Mouse (Mus musculus) forebrain, postnatal 0 days (tissue): ENCODE data around the gene St13. TPM values are rescaled to one million over a fixed set of nuclear protein-coding genes. Genes with fewer than 3 reads are reported as not detected.

Experiments
- ATAC-seq: fragments of 200-750 bp; cut with Nextera tagmentation; 2 replicates; pipeline ENCODE4 v1.8.0; 2017; ENCODE audit warnings: mild to moderate bottlenecking, moderate library complexity
- DNase-seq: peaks from one replicate; pipeline ENCODE4 v3.0.0-alpha.2; 2015
- H3K27ac ChIP-seq: fragments of 300-500 bp; sonication (generic); 2 replicates; pipeline ENCODE4 v1.5.1; 2014; ENCODE audit warnings: low read depth, mild to moderate bottlenecking, antibody characterized with exemption, low read length, moderate library complexity, mixed read lengths
- H3K27me3 ChIP-seq: fragments of 300-500 bp; sonication (generic); 2 replicates; pipeline ENCODE4 v1.6.1; 2014; ENCODE audit warnings: mild to moderate bottlenecking, low read length, mixed read lengths; ENCODE audit not compliant: insufficient read depth
- H3K36me3 ChIP-seq: fragments of 300-500 bp; sonication (generic); 2 replicates; pipeline ENCODE4 v1.6.1; 2014; ENCODE audit warnings: mild to moderate bottlenecking, moderate library complexity; ENCODE audit not compliant: insufficient read depth
- H3K4me1 ChIP-seq: fragments of 300-500 bp; sonication (generic); 2 replicates; pipeline ENCODE4 v1.6.1; 2014; ENCODE audit warnings: antibody characterized with exemption; ENCODE audit not compliant: insufficient read depth
- H3K4me2 ChIP-seq: fragments of 300-500 bp; sonication (generic); 2 replicates; pipeline ENCODE4 v1.6.1; 2014; ENCODE audit warnings: low read depth, mild to moderate bottlenecking, moderate library complexity
- H3K4me3 ChIP-seq: fragments of 300-500 bp; sonication (generic); 2 replicates; pipeline ENCODE4 v1.5.1; 2014; ENCODE audit warnings: low read depth, low read length, mixed read lengths
- H3K9ac ChIP-seq: fragments of 300-500 bp; sonication (generic); 2 replicates; pipeline ENCODE4 v1.6.1; 2014; ENCODE audit warnings: mild to moderate bottlenecking
- H3K9me3 ChIP-seq: fragments of 300-500 bp; sonication (generic); 2 replicates; pipeline ENCODE4 v1.6.1; 2016; ENCODE audit warnings: low read length
- CTCF ChIP-seq: sonication (generic); IDR thresholded peaks from 2 replicates; pipeline ENCODE4 v1.5.1; 2016; ENCODE audit warnings: antibody characterized with exemption, control low read depth, low read depth
- WGBS: fragments of 180-500 bp; shearing (Covaris S2); extraction: QIAGEN DNeasy Blood & Tissue Kit; methylation state at CpG from one replicate; pipeline ENCODE4 v1.1.7; 2014; 5-methylcytosine and 5-hydroxymethylcytosine counted together
- polyA plus RNA-seq: library from polyadenylated mRNA; unstranded; fragments of >200 nt; fragmentation: Nextera tagmentation; extraction: Ambion mirVana; gene quantifications from 2 replicates; pipeline ENCODE4 v1.2.1, GENCODE M21; 2015
- total RNA-seq: library from RNA; depleted of rRNA; stranded (reverse); fragments of >200 nt; gene quantifications from 2 replicates; pipeline ENCODE4 v1.2.3, GENCODE M21; 2014

St13 gene
- total and polyA plus RNA-seq, 2 experiments from 2014 or later: 140 to 223 TPM

- peak overlapping the region; percentile 84 for H3K4me3 ChIP-seq
- no peak for DNase-seq
- ATAC-seq: no peak
Observed at GRCm38 (mm10) chr15:81398189-81398588, 1.7 kb downstream of the St13 start.

GRCm38 (mm10) chr15:81394211-81394915, 5.5 kb downstream of the St13 start:
- no peak overlapping the region for H3K4me2 ChIP-seq
- H3K9ac ChIP-seq: no peak overlapping the region
- H3K4me3 ChIP-seq: no peak overlapping the region
- H3K4me1 ChIP-seq: peaks cover 6% of the 10 kb centered on the region; the same call in 1 of the 2 replicates
- no peaks in the 10 kb centered on the region for H3K27me3 ChIP-seq
- no peak overlapping the region for H3K27ac ChIP-seq
- DNase-seq: no peak
- 79% methylated on average over 8 of the region's 8 CpGs for WGBS
- peaks cover 8% of the 10 kb centered on the region; the same call in 1 of the 2 replicates for H3K36me3 ChIP-seq
- TF ChIP-seq CTCF: no peak
- H3K9me3 ChIP-seq: no peaks in the 10 kb centered on the region
- ATAC-seq: no peak

More at GRCm38 (mm10) chr15:81398189-81398588, 1.7 kb downstream of the St13 start:
- H3K27me3 ChIP-seq: no peaks in the 10 kb centered on the region
- peak overlapping the region; percentile 65 for H3K4me2 ChIP-seq
- H3K4me1 ChIP-seq: peaks cover 16% of the 10 kb centered on the region
- no peak for TF ChIP-seq CTCF
- H3K36me3 ChIP-seq: no peaks in the 10 kb centered on the region
- no peak overlapping the region for H3K27ac ChIP-seq
- no peaks in the 10 kb centered on the region for H3K9me3 ChIP-seq
- no peak overlapping the region for H3K9ac ChIP-seq

- no peak for DNase-seq
- TF ChIP-seq CTCF: no peak
Observed at GRCm38 (mm10) chr15:81392997-81393396, 6.9 kb downstream of the St13 start.

GRCm38 (mm10) chr15:81386327-81386726, 13.6 kb downstream of the St13 start:
- no peak overlapping the region for H3K4me2 ChIP-seq
- ATAC-seq (no peak), DNase-seq (no peak)
- H3K36me3 ChIP-seq: peaks cover 63% of the 10 kb centered on the region
- 97% methylated on average over 5 of the region's 5 CpGs for WGBS
- no peaks in the 10 kb centered on the region for H3K4me1 ChIP-seq
- no peak overlapping the region for H3K9ac ChIP-seq
- no peaks in the 10 kb centered on the region for H3K9me3 ChIP-seq
- H3K27ac ChIP-seq: no peak overlapping the region
- H3K4me3 ChIP-seq: no peak overlapping the region
- peak; percentile 22; the same call in 1 of the 2 replicates for TF ChIP-seq CTCF
- H3K27me3 ChIP-seq: no peaks in the 10 kb centered on the region

More at GRCm38 (mm10) chr15:81392997-81393396, 6.9 kb downstream of the St13 start:
- H3K4me2 ChIP-seq: no peak overlapping the region
- H3K4me3 ChIP-seq: no peak overlapping the region
- no peak overlapping the region for H3K27ac ChIP-seq
- no peak overlapping the region for H3K9ac ChIP-seq
- no peaks in the 10 kb centered on the region for H3K4me1 ChIP-seq
- H3K36me3 ChIP-seq: peaks cover 10% of the 10 kb centered on the region
- no peaks in the 10 kb centered on the region for H3K9me3 ChIP-seq
- no peaks in the 10 kb centered on the region for H3K27me3 ChIP-seq
- ATAC-seq: no peak

GRCm38 (mm10) chr15:81378845-81379244, 21.0 kb downstream of the St13 start:
- ATAC-seq: no peak
- Histone ChIP-seq H3K4me1 (no peaks in the 10 kb centered on the region), H3K4me3 (no peak overlapping the region), H3K9me3 (no peaks in the 10 kb centered on the region), H3K27me3 (no peaks in the 10 kb centered on the region), H3K27ac (no peak overlapping the region), H3K9ac (no peak overlapping the region), H3K4me2 (no peak overlapping the region), H3K36me3 (peaks cover 59% of the 10 kb centered on the region)
- DNase-seq: no peak
- WGBS: 89% methylated on average over 2 of the region's 2 CpGs
- no peak for TF ChIP-seq CTCF

- Histone ChIP-seq H3K27me3 (no peaks in the 10 kb centered on the region), H3K27ac (no peak overlapping the region), H3K36me3 (peaks cover 65% of the 10 kb centered on the region), H3K9ac (no peak overlapping the region), H3K4me2 (no peak overlapping the region), H3K4me3 (no peak overlapping the region), H3K4me1 (no peaks in the 10 kb centered on the region), H3K9me3 (no peaks in the 10 kb centered on the region)
- WGBS: 94% methylated on average over 11 of the region's 11 CpGs
- no peak for TF ChIP-seq CTCF
- ATAC-seq (no peak), DNase-seq (no peak)
Observed at GRCm38 (mm10) chr15:81374621-81375020, 25.3 kb downstream of the St13 start.

GRCm38 (mm10) chr15:81370356-81370755, 29.5 kb downstream of the St13 start:
- Histone ChIP-seq H3K4me3 (no peak overlapping the region), H3K9me3 (no peaks in the 10 kb centered on the region), H3K9ac (no peak overlapping the region), H3K36me3 (peaks cover 79% of the 10 kb centered on the region), H3K4me1 (no peaks in the 10 kb centered on the region), H3K27me3 (no peaks in the 10 kb centered on the region), H3K4me2 (no peak overlapping the region), H3K27ac (no peak overlapping the region)
- DNase-seq (no peak), ATAC-seq (no peak)
- 47% methylated on average over 1 of the region's 1 CpGs for whole genome bisulfite sequencing
- no peak for TF ChIP-seq CTCF
